Mouse (Mus musculus) adrenal gland, postnatal 0 days (tissue): ENCODE measurements around the gene Tbx18. TPM values are rescaled to one million over a fixed set of nuclear protein-coding genes. Genes with fewer than 3 reads are reported as not detected.

Source experiments
- polyA plus RNA-seq: library from polyadenylated mRNA; unstranded; fragments of >200 nt; fragmentation: Nextera tagmentation; extraction: Ambion mirVana; gene quantifications from 2 replicates; pipeline ENCODE4 v1.2.1, GENCODE M21; 2015

Gene Tbx18
- 0.68 and 1.5 TPM in 2 replicates for polyA plus RNA-seq

GRCm38 (mm10) chr9:87730961-87731535, at the start of gene Tbx18:
Gene Tbx18 (minus strand): TSS chr9:87731260.

